Mouse (Mus musculus) gastrocnemius, adult 2 months (tissue): ENCODE results near the gene Ubxn2a. TPM values are rescaled to one million over a fixed set of nuclear protein-coding genes. Genes with fewer than 3 reads are reported as not detected.
"Not testable (repeated sequence)": the region's sequence is repeated elsewhere in the genome, so short reads cannot be mapped to it uniquely, and the experiment has no call there.

Experiments
- DNase-seq: peaks from one replicate; pipeline ENCODE4 v3.0.0; 2022
- H3K27ac ChIP-seq: fragments of 200-600 bp; 2 replicates; pipeline ENCODE4 v1.8.1; 2022; ENCODE audit warnings: mild to moderate bottlenecking
- H3K4me3 ChIP-seq: fragments of 200-600 bp; 2 replicates; pipeline ENCODE4 v1.8.1; 2022; ENCODE audit warnings: mild to moderate bottlenecking, moderate library complexity
- CTCF ChIP-seq: fragments of 200-600 bp; IDR thresholded peaks from 2 replicates; pipeline ENCODE4 v1.8.1; 2022; ENCODE audit warnings: antibody characterized with exemption, mild to moderate bottlenecking, moderate library complexity
- intact Hi-C: fragments of 180-260 bp; cut with DNase I; formaldehyde crosslinking; loops from one replicate; pipeline ENCODE4 v1.15.1; 2025
- total RNA-seq, 2 experiments: library from RNA; stranded (reverse); gene quantifications; 2 replicates each; pipeline ENCODE4 v1.2.3; 2021

Ubxn2a gene
- total RNA-seq, 2 experiments from 2014 or later = 128 to 133 TPM

DNA sequence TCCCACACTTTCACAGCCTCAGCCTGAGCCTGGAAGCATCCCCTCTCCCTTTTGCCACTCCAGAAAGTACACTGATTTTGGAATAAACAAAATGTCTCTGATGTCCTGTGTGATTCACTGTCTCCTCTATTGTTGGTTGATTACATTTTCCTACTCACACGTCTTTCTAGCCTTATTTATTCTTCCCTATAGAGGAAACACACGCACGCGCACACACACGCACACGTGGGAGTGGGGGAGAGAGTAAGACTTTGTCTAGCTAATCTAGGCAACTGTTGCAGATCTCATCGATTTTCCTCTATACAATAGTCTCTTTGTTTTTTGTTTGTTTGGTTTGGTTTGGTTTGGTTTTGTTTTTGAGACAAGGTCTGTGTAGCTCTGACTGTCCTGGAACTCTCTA is 886 bp upstream of the Ubxn2a start:
- H3K4me3 ChIP-seq = no peak overlapping the region
- no peak for DNase-seq
- intact Hi-C loops = no loop called here
- no peak for TF ChIP-seq CTCF
- H3K27ac ChIP-seq = no peak overlapping the region; the same call in 1 of the 2 replicates

GRCm38 (mm10) chr12:4906476-4906875 is 1.0 kb downstream of the Ubxn2a start:
- H3K4me3 ChIP-seq = peak overlapping the region; percentile 83
- no peak for TF ChIP-seq CTCF
- peak overlapping the region; percentile 100 for H3K27ac ChIP-seq
- intact Hi-C loops = no loop called here
- no peak for DNase-seq

DNA sequence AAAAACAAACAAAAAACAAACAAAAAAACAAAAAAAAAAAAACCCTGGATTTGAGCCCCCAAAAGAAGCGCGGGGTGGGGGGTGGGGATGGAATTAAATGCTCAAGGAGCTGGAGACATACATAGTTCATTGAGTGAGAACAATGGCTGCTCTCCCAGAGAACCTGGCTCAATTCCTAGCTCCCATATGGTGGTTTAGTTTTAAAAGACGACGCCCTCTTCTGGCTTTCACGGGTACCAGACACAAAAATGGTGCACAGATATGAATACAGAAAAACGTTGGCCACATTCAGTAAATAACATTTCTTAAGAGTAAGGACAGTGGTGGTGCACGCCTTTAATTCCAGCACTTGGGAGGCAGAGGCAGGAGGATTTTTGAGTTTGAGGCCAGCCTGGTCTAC is 1.6 kb downstream of the Ubxn2a start:
- Histone ChIP-seq H3K27ac (no peak overlapping the region), H3K4me3 (peak overlapping the region; percentile 83; the same call in 1 of the 2 replicates)
- intact Hi-C loops = no loop called here
- TF ChIP-seq CTCF = no peak
- DNase-seq = no peak

- no peak for TF ChIP-seq CTCF
- H3K4me3 ChIP-seq = no peak overlapping the region
- no peak for DNase-seq
- intact Hi-C loops = no loop called here
- no peak overlapping the region for H3K27ac ChIP-seq
These were observed 9.5 kb downstream of the Ubxn2a start for GRCm38 (mm10) chr12:4898024-4898423.

DNA sequence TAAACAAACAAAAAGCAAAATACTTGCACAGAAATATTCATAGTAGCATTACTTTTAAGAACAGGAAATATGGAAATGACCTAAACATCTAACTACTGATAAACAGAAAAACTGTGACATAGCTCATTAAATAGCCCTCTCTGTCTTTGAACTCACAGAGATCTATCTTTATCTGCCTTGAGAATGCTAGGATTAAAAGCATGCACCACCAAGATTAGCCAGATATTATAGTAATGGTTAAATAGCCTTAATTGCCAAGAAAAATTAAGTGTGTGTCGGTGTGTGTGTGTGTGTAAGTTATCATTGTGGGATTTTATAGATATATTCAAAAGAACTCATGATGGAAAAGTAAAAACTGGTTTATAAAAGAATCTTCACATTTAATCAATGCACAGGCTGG is 17.6 kb downstream of the Ubxn2a start:
- peak overlapping the region; percentile 77 for H3K27ac ChIP-seq
- DNase-seq = no peak
- H3K4me3 ChIP-seq = no peak overlapping the region
- intact Hi-C loops = no loop called here
- TF ChIP-seq CTCF = no peak

DNA sequence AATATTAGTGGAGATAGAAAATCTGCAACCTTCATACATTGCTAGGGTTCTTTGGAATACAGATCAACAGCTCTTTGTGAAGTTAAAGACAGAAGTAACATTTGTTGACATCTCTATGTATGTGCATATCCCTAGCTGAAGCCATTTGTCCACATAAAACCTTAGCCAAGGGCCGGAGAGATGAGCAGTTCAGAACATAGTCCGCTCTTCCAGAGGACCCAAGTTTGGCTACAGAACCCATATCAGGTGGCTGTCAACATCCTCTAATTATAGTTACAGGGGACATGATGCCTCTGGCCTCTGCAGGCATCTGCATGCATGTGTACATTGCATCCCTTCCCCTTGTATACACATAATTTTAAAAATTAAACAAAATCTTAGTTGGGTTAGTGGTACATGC is 18.3 kb downstream of the Ubxn2a start:
- intact Hi-C loops = no loop called here
- no peak for TF ChIP-seq CTCF
- DNase-seq = peak; percentile 38

GRCm38 (mm10) chr12:4888739-4889138 is 18.8 kb downstream of the Ubxn2a start:
- Histone ChIP-seq H3K27ac (peak overlapping the region; percentile 77), H3K4me3 (no peak overlapping the region)
- intact Hi-C loops = no loop called here
- no peak for TF ChIP-seq CTCF
- DNase-seq = no peak

More for the DNA sequence above, 18.3 kb downstream of the Ubxn2a start:
- Histone ChIP-seq H3K27ac (peak overlapping the region; percentile 77), H3K4me3 (no peak overlapping the region)

- DNase-seq, intact Hi-C loops, H3K4me3 ChIP-seq, H3K27ac ChIP-seq: not testable (repeated sequence)
These were observed 20.9 kb downstream of the Ubxn2a start for GRCm38 (mm10) chr12:4886581-4886980.

DNA sequence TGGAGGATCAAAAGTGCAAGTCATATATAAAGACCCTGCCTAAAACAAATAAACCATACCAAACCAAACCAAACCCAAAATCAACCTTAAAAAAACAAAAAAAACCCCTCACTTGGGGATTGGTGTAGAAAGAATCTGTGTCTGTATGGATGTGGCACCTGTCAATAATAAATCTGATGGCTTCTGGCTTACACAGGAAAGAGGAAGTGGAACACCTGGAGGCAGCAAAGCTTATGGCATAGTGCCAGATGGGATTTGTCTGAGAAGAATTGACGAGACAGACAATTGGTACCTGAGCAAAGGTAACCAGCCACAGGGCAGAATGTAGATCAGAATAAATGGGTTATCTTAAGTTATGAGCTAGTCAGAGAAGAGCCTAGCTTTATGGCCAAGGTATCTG is 22.4 kb downstream of the Ubxn2a start:
- intact Hi-C loops = no loop called here
- no peak for TF ChIP-seq CTCF
- H3K27ac ChIP-seq = no peak overlapping the region
- no peak overlapping the region for H3K4me3 ChIP-seq
- no peak for DNase-seq

DNA sequence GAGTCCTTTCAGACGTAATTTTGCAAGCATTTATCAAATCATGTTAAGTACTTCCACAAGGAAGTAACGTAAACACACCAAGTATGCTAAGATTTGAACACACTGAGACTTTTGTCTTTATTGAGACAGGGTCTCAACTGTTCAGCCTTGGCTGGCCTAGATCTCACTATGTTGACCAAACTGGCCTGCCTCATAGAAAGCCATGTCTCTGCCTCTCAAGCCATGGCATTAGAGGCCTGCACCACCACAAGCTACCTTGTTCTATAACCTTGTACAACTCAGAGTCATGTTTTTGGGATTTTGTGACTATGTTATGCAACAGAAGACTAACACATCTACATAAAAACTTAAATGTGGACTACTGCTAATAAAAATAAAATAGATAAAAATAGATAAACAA is 25.4 kb downstream of the Ubxn2a start:
- Histone ChIP-seq H3K4me3 (no peak overlapping the region), H3K27ac (no peak overlapping the region)
- no peak for DNase-seq
- no peak for TF ChIP-seq CTCF
- intact Hi-C loops = no loop called here

- Histone ChIP-seq H3K4me3 (no peak overlapping the region), H3K27ac (no peak overlapping the region)
- DNase-seq = no peak
- intact Hi-C loops = loop anchor here (5.0 kb wide), 1 partner anchor 38 kb away; the partner anchor contains the start of gene Atad2b
- peak; percentile 54 for TF ChIP-seq CTCF
These were observed 28.5 kb downstream of the Ubxn2a start for GRCm38 (mm10) chr12:4879048-4879447.

DNA sequence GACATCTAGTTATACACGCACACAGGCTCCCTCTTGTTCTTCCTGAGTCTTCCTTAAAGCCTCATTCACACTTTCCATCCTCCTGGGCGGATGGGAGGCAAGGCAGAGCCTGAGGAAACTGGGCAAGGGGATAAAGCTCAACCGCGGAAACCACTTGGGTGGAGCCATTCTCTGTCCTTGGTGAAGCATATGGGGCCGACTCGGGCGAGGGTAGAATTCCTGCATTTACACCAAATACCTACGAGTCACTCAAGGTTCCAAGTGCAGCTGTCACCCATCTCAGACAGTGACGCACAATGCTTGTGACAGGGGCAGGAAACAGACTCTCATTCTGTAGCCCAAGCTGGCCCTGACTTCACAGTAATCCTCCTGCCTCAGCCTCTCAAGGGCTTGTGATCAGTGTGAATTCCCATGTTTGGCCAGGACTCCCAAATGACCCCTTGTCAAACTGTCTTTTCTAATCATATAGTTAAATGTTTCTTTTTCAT is 29.2 kb downstream of the Ubxn2a start:
- H3K4me3 ChIP-seq = no peak overlapping the region
- no peak for DNase-seq
- no peak overlapping the region for H3K27ac ChIP-seq
- no peak for TF ChIP-seq CTCF
- intact Hi-C loops = loop anchor here (5.0 kb wide), 1 partner anchor 39 kb away; the partner anchor contains the start of gene Atad2b

GRCm38 (mm10) chr12:4875623-4876022 is 31.9 kb downstream of the Ubxn2a start:
- no peak overlapping the region for H3K4me3 ChIP-seq
- no peak for DNase-seq
- intact Hi-C loops = loop anchor here (5.0 kb wide), 1 partner anchor 42 kb away; the partner anchor contains the start of gene Atad2b
- H3K27ac ChIP-seq = no peak overlapping the region
- no peak for TF ChIP-seq CTCF

- intact Hi-C loops = no loop called here
- Histone ChIP-seq H3K4me3 (peak within 1 kb of the TSS; percentile 57), H3K27ac (no peak within 1 kb of the TSS)
- no peak for TF ChIP-seq CTCF
- DNase-seq = peak; percentile 80
These were observed 33.2 kb downstream of the Ubxn2a start, which contains the start of gene Mfsd2b for GRCm38 (mm10) chr12:4874161-4874927. Gene Mfsd2b (minus strand): TSS chr12:4874359.
